Mouse (Mus musculus): ENCODE measurements around the gene Traf2. TPM values are rescaled to one million over a fixed set of nuclear protein-coding genes. Genes with fewer than 3 reads are reported as not detected.

Traf2 gene
- total RNA-seq, 4 experiments from 2014 or later: 12.0 to 18.8 (median 15.2) TPM

DNA sequence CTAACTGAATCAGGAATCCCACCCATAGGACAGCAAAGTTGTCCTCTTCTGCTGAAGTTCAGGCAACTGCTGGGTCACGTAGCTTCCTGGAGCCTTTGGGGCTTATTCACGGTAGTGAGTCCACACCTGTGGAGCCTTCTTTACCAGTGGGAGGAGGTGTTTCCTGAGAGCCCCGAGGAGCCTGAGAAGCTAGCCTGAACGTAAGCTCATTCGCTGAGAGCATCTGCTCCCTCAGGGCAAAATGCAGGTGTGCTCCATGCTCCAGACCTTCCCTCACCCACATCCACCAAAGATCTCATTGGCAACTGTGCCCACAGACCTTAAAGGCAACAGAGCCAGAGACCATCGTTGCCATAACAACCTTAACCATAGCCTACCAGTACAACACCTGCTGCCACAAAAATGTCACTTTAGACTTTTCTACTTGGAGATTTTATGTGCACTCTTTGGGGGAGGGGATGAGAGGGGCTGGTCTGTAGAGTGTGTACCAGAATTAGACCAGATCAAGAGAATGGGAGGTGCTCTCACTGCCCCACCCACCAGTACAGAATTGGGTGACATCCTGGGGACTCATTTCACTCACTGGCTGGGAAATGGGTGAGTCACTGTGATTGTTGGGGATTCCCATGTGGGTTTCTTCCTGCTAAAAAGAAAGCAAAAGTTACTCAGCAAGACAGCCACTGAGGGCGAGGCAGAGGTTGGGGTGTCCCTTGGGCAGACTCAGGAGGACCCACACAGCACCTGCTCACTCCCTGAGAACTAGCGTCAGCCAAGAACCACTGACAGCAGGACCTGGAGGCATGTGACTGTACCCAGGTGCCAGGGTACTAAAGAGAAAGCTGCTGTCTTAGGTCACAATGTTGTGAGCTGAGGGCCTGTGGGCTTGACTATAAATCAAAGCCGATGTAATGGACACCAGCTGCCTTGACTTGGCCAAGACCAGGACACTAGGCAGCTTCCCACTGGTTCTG is 2.6 kb upstream of the Traf2 start:
- DNase-seq (ENCODE audit: low spot score in 2 of 2): peak; percentile 31 to 60

DNA sequence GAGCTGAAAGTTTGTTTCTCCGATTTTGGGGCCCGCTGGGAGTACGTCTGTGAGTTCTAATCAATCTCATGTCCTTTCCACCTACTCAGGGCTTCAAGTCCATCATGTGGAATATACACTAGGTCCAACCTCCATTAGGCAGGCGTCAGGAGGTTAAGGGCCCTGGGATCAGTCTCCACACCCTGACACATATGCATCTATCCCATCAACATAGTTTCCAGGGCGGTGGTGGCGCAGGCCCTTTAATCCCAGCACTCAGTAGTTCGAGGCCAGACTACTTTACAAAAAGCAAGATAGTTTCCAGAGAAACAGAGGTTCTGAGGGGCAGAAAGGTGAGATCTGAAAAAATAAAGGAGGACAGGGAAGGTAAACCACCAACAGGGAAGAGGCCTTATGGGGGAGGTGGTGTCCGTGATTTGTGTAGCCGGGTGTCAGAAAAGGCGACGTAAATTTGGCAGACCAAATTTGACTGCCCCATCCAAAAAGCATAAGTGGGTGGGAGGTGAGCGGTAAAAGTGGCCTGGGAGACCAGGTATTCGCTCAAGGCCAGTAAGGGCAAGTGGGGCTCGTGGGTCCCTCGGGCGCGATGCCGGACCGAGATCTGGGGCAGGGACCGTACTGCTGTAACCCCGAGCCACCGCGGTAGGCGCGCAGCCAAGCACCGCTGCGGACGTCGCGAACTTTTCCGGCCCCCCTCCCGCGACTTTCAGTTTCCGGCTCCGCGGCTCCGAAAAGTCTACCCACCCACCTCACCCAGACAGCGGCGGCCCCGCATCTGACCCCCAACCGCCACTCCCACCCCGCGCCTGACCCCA is 537 bp downstream of the Traf2 start:
- DNase-seq (ENCODE audit: low spot score in 2 of 2): peak; percentile 61 to 79

DNA sequence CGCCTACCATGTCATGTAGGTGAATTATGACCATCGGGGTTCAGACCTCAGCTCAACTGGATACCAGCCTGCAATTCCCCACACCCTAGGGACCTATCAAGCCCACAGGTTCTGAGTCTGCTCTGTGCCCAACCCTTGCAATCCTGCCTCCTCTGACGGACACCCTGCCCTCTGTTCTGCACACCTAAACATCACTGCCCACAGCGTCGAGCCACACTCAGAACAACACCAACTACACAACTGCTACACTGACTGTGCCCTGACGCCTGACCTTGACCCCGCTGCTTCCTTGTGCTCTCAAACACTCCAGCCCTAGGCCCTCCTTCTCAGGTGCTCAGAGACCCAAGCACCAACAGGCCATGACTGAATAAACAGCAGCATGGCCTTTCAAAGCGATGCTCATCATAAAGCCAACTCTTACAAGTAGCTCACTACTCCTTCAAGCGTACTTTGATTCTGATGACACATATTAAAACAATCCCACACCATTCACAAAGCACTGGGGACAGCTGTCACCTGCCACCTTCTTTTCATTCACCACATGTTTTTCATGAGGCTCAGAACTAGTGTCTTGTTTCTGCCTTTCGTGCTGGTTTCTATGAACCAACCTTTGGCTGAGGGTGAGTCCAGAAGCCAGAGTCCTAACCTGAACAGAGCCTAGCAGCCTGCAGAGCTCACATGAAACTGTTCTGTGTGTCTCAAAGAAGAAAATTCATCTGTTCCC is 4.9 kb downstream of the Traf2 start:
- no peak for DNase-seq (ENCODE audit: low spot score in 2 of 2)

DNA sequence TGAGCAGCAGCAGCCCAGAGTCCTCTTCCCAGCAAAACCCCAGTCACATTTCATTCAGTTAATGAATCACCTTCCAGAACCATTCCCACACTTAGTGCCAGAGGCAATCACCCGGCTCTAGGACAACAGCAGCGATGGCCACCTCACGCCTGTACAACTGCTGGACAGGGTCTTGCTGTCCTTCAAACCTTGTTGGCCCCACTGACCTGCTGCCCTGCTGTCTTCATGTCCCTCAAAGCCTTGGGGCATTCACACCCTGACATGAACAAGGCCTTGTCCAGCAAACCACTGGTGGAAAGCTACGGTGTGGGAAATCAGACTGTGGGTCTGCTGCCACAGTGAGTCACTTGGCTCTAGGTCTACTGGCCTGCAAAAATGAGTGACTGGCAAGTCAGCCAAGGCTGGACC is 6.2 kb downstream of the Traf2 start:
- DNase-seq (ENCODE audit: low spot score in 2 of 2): no peak

DNA sequence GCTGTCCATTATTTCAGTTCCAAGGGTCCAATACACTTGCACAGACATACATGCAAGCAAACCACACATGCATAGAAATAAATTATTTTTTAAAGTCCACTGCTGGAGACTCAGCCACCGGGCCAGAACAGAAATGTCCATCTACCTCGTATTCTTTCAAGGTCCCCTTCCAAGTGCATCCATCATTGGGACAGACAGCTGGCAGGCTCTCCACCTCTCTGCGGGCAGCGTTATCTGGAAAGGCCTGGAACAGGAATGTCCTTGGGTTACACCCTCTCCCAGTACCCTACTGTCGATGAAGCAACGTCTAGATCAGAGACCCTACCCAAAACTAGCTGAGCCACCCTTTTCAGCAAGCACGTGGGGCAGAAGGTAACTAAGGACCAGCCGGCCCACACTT is 10.2 kb downstream of the Traf2 start:
- no peak for DNase-seq (ENCODE audit: low spot score in 2 of 2)

DNA sequence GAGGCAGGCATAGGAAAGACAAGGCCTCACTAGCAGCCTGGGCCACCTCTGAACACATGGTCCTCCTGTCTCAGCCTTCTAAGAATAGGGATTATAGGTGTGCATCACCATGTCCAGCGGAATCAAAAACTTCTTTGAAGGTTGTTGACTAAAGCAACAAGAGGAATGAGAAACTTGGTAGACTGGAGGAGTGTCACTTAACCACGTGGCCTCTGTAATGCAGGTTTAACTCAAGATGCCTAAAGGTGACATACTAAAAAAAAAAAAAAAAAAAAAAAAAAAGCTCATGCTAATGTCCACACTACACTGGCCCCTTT is 11.9 kb downstream of the Traf2 start:
- no peak for DNase-seq (ENCODE audit: low spot score in 2 of 2)

DNA sequence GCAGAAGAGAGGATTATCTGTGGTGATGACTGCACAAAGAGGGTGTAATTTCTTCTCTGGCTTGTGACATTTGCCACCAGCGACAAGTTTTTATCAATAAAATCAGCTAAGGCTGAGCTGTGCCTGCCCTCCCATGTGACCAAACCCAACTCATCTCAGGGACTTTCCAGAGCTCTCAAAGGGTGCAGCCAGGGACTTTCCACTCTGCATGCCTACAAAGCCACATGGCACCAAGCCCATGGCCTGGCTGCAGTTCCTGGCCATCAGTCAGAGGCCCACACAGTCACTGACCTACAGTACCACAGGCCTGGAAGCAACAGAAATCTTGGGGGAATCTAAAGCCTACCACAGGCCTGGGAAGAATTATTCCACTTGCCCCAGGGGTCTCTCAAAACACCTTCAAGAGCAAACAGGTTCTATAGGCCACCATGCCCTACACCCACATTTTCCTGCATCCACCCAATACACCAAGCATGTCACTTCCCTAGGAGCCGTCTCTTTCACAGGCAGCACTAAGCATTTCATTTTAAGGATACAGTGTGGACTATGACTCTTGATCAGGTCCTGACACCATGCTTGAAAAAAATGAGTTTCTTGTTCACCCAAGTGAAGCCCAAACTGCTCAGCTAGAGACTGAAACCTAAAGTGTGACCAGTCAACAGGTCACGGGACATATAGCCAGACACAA is 12.4 kb downstream of the Traf2 start:
- DNase-seq (ENCODE audit: low spot score in 2 of 2): peak; percentile 94

DNA sequence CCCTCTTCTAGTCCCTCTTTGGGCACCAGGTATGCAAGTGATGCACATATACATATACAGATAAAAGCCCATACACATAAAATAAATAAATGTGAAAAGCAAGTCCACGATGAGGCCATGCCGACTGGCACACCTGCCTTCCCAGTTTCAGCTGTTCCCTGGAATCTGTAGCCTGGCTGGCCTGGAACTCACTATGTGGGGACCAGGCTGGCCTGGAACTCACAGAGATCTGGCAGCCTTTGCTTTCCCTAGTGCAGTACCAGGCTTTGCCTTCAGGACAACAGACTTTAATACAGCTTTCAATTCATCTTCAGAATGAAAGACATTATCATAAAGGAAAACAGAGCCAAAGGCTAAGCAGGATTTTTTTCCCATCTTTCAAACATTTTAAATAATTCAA is 13.0 kb downstream of the Traf2 start:
- DNase-seq (ENCODE audit: low spot score in 2 of 2): no peak

DNA sequence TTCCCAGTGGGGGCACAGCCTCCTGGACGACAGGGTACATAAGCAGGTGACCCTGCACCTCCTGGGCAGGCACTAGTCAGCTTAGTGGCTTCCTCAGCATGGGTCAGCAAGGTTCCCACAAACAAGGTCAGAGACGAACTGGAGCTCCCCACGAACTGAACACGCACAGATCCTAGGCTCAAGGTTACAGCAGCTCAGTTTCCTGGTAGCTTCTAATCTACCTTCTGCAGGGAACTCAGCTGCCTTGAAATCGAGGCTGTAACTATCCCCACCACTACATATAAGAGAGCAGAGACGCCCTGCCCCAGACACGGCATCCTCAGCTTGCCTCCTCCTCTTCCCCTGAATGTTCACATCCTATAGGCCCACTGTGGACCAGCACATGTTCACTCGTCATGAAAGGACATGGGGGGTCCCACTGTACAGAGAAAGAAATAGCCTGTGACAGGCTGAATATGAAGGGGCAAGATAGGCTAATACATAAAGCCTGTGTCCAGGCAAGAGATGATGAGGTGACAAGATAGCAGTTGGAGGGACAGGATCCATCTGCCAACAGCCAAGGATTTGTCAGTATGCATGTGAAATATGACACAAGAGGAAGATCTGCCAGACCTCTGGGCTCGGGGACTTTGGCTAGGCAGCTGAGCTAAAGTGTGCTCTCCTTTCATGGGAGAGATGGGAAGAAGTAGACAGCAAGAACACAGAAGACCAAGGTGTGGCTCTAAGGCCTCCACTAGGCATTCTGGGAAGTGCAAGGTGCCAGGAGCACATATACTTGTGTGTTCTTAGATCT is 20.0 kb downstream of the Traf2 start:
- DNase-seq (ENCODE audit: low spot score in 2 of 2): no peak

DNA sequence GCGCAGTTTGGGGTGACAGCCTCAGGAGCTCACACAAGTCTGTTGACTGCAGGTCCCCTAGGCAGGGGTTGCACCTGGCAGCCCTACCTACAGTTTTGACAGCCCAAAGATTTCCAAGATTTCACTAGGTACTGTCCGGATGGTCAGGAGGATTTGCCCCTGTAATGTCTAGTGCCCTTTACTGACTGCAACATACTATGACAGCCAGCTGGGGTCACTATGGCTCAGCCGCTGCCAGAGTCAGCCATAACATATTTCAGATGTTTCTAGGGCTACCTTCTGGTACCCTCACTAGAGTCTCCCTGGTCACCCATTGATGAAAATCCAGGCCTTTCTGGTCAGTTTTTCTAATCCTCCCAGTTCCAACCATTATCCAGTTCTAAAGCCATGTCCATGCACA is 36.8 kb downstream of the Traf2 start:
- no peak for DNase-seq (ENCODE audit: low spot score in 2 of 2)

DNA sequence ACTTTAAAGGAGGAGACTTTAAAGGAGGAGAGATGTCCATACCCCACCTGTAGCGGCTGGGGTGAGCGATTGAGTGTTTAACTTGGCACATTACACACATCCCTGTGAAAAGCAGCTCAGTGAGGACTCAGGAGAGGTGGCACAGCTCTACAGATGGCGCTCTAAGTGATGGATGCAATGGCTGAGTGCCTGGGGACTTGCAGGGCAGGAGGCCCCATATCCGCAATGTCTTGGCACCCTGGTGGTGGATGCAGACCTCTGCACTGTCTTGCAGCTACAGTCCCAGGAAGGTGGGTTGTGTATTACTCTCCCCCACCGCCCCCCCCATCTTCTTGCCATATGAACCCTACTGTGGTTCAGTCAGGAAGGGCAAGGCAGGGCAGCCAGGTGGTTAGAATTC is 39.8 kb downstream of the Traf2 start:
- no peak for DNase-seq (ENCODE audit: low spot score in 2 of 2)

DNA sequence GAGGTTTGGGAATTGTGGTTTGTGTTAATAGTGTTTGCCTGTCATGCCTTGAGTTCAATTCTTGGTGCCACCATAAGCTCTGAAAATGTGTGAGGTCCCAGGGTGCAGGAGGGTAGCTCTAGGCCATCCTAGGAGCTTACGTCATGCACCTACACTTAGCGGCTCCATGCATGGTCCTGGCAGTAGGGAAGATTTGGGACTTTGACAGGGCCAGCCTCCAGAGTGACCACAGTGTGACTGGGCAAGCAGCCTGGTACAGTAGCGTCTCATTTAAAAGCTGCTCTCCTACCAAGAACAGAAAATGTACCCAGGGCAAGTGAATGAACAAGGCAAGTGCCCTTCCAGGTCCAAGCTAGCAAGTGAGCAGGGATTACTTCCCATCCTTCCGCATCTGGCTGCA is 40.9 kb downstream of the Traf2 start:
- DNase-seq (ENCODE audit: low spot score in 2 of 2): no peak

DNA sequence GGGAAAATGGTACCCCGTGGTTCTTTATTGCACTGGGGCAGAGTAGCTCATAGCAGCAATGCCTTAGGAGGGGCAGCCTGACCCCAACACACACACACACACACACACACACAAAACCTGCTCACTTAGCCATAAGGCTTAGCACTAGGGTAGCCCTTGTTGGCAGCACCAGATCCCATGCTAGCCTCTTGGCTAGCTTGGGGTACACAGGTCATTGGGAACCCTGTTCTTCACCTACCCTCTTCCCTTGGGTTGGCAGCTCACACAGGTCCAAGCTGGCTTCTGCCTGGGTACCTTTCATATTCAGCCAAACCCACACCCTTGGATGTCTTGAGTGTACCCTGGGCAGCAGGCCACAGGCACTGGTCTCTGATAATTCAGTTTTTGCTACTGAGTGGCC is 41.7 kb downstream of the Traf2 start:
- no peak for DNase-seq (ENCODE audit: low spot score in 2 of 2)

DNA sequence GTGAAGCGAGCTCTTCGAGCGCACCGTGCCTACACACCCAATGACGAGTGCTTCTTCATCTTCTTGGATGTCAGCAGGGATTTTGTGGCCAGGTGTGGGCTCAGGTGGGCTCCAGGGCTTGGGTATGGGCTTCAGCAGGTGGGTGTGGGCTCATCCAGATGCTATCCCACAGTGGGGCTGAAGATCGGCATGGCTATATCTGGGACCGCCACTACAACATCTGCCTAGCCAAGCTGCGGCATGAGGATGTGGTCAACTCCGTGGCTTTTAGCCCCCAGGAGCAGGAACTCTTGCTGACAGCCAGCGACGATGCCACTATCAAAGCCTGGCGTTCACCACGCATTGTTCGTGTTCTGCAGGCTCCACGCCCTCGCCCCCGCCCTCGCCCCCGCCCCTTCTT is 42.2 kb downstream of the Traf2 start:
- DNase-seq (ENCODE audit: low spot score in 2 of 2): no peak

DNA sequence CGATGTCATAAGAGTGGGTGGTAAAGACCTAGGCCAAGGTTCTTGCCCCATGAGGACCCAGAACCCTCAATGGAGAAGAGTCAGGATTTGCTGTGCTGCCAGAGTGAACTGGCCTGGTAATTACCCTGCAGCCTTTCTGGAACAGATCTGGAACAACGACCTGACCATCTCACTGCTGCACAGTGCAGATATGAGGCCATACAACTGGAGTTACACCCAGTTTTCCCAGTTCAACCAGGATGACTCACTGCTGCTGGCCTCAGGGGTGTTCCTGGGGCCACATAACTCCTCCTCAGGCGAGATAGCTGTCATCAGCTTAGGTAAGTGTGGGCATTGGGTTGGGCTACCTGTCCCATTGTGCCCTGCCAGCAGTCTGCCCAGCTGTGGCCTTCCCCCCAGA is 44.0 kb downstream of the Traf2 start:
- no peak for DNase-seq (ENCODE audit: low spot score in 2 of 2)

DNA sequence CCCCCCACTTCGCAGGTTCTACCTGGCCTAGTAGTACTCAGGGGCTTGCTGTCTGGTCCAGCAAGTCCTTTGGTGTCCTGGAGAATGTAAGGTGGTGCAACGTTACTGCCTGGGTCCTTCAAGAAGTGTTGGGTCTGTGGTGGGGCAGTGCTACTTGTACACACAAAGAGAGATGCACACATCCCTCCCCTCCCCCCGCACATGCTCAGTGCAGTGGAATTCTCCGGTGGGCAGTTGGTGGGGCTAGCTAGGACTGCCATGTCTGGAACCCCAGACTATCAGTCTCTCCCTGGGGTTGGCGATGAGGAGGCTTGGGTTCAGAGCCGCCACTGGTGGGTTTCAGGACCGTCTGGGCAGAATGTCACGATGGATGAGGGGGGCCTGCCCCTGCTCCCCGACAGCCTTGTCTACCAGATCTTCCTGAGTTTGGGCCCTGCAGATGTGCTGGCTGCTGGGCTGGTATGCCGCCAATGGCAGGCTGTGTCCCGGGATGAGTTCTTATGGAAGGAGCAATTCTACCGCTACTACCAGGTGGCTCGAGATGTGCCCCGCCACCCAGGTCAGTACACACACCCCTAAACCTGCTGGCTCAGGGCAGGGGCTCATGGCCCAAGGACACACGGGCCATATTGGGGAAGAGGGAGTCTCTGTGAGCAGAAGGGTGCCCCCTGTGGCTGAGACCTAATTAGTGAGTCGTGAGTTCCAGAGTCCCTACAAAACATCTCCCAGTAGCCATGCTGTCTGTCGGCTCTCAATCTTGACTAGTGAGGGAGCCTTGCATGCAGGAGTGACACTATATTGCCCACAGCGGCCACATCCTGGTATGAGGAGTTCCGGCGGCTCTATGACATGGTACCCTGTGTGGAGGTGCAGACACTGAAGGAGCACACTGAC is 44.9 kb downstream of the Traf2 start, which contains the start of gene C8g:
C8g (minus strand) TSS at position 127 of the 894 bp plus-strand sequence.
- no peak for DNase-seq (ENCODE audit: low spot score in 2 of 2)

DNA sequence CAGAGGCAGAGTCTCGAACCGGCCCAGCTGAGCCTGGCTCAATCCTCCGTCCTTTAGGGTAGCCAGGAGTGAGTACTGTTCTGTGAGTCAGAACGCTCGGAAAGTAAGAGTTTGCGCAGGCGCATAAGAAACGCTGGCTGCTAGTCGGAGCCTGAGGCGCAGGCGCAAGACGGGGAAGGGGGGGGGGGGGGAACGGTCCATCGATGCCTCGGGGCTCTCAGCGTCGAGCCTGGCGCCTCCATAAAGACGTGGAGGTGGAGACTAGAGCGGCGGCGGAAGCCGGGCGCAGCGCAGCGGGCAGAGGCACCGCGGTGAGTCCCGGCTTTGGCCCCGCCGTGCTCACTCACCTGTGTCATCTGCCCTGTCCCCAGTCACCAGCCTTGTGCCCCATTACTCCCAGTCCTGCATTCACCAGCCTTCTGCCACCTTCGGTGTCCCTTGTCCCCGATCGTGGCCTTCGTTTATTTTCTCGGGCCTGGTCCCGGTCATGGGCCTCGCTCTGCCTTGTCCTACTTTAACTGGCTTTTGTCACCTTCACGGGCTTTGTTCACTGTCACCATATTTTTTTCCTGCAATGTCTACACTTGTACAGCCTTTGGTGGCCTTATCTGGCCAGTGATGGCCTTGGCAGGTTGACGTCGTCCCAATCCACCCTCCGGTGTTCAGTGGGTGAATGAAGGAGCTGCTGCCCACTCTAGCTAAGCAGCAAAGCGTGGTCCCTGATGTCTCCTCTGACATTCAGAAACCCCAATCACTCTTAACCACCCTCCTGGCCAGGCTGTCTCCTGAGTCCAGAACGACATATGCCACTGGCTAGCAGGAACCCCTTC is 45.9 kb downstream of the Traf2 start, which contains the start of gene Fbxw5:
Fbxw5 (plus strand) TSS at position 175 of the 830 bp plus-strand sequence.
- peak; percentile 61 to 81 for DNase-seq (ENCODE audit: low spot score in 2 of 2)

DNA sequence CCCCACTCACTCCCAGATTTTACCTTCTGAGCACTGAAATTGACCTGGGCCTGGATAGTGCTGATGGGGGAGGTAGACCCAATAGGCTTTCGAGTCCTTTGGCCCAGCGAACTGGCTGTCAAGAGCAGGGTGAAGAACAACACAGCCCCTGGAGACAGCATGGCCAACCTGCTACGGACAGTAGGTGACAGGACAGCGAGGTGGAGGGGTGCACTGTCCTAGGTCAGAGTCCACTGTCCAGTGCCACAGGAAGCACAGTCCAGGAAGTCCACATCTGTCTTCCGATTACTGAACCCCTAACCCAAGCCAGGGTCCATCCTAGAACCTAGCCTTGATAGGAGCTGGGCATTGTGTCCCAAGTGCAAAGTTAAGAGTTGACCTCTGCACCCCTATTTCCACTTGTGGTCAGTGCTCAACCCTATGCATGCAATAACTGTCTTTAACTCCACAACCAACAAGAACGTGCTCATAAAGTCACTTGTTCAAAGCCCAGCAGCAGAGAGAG is 46.6 kb downstream of the Traf2 start:
- DNase-seq (ENCODE audit: low spot score in 2 of 2): no peak
